Mouse (Mus musculus) forebrain, embryonic 13.5 days (tissue): ENCODE measurements around the gene Grid2. TPM values are rescaled to one million over a fixed set of nuclear protein-coding genes. Genes with fewer than 3 reads are reported as not detected.

Experiments
- ATAC-seq: fragments of 200-750 bp; cut with Nextera tagmentation; 2 replicates; pipeline ENCODE4 v1.8.0; 2017
- H3K27ac ChIP-seq: fragments of 300-500 bp; sonication (generic); 2 replicates; pipeline ENCODE4 v1.5.1; 2015; ENCODE audit warnings: inconsistent platforms, mild to moderate bottlenecking, moderate library complexity
- H3K27me3 ChIP-seq: fragments of 300-500 bp; sonication (generic); 2 replicates; pipeline ENCODE4 v1.6.1; 2015; ENCODE audit warnings: mild to moderate bottlenecking, inconsistent platforms
- H3K36me3 ChIP-seq: fragments of 300-500 bp; sonication (generic); 2 replicates; pipeline ENCODE4 v1.6.1; 2015; ENCODE audit warnings: mild to moderate bottlenecking, inconsistent platforms; ENCODE audit not compliant: poor library complexity, severe bottlenecking
- H3K4me1 ChIP-seq: fragments of 300-500 bp; sonication (generic); 2 replicates; pipeline ENCODE4 v1.6.1; 2015; ENCODE audit warnings: inconsistent platforms
- H3K4me2 ChIP-seq: fragments of 300-500 bp; sonication (generic); 2 replicates; pipeline ENCODE4 v1.6.1; 2015; ENCODE audit warnings: inconsistent platforms, mild to moderate bottlenecking, moderate library complexity
- H3K4me3 ChIP-seq: fragments of 300-500 bp; sonication (generic); 2 replicates; pipeline ENCODE4 v1.5.1; 2015; ENCODE audit warnings: mild to moderate bottlenecking, inconsistent platforms
- H3K9ac ChIP-seq: fragments of 300-500 bp; sonication (generic); 2 replicates; pipeline ENCODE4 v1.6.1; 2015; ENCODE audit warnings: mild to moderate bottlenecking, inconsistent platforms
- H3K9me3 ChIP-seq: fragments of 300-500 bp; sonication (generic); replicated peaks from 2 replicates; pipeline ENCODE4 v1.6.1; 2016; ENCODE audit warnings: inconsistent platforms
- WGBS: fragments of 180-500 bp; shearing (Covaris S2); methylation state at CpG from one replicate; pipeline ENCODE4 v1.1.7; 2015; 5-methylcytosine and 5-hydroxymethylcytosine counted together
- polyA plus RNA-seq: library from polyadenylated mRNA; unstranded; fragments of >200 nt; fragmentation: Nextera tagmentation; extraction: Ambion mirVana; gene quantifications from 2 replicates; pipeline ENCODE4 v1.2.1, GENCODE M21; 2015

The Grid2 gene
- polyA plus RNA-seq, 1 experiment from 2014 or later: 1.7 TPM

- Histone ChIP-seq H3K9me3 (no peaks in the 10 kb centered on the region), H3K9ac (no peak overlapping the region), H3K27ac (no peak overlapping the region), H3K36me3 (no peaks in the 10 kb centered on the region), H3K4me2 (no peak overlapping the region), H3K4me3 (no peak overlapping the region), H3K4me1 (peaks cover 15% of the 10 kb centered on the region; the same call in 1 of the 2 replicates), H3K27me3 (no peaks in the 10 kb centered on the region)
- 30% methylated on average over 8 of the region's 8 CpGs for WGBS
- no peak for ATAC-seq
These were observed 1392.5 kb downstream of the Grid2 start for GRCm38 (mm10) chr6:64648196-64648595.

GRCm38 (mm10) chr6:64649296-64650226 lies 1393.9 kb downstream of the Grid2 start:
- ATAC-seq: peak; percentile 90
- Histone ChIP-seq H3K4me2 (peak overlapping the region; percentile 62), H3K9ac (peak overlapping the region; percentile 38), H3K27ac (no peak overlapping the region), H3K4me3 (peak overlapping the region; percentile 36), H3K36me3 (no peaks in the 10 kb centered on the region), H3K27me3 (no peaks in the 10 kb centered on the region), H3K9me3 (no peaks in the 10 kb centered on the region), H3K4me1 (peaks cover 15% of the 10 kb centered on the region; the same call in 1 of the 2 replicates)
- WGBS: 9% methylated on average over 20 of the region's 20 CpGs

- Histone ChIP-seq H3K4me2 (0 out of 2 replicates have a peak overlapping the region, but pooled peaks have one; percentile 13), H3K27ac (no peak overlapping the region), H3K4me3 (no peak overlapping the region), H3K4me1 (peaks cover 15% of the 10 kb centered on the region; the same call in 1 of the 2 replicates), H3K36me3 (no peaks in the 10 kb centered on the region), H3K9ac (no peak overlapping the region), H3K9me3 (no peaks in the 10 kb centered on the region), H3K27me3 (no peaks in the 10 kb centered on the region)
- 7% methylated on average over 7 of the region's 7 CpGs for WGBS
- ATAC-seq: peak; percentile 17; the same call in 1 of the 2 replicates
These were observed 1395.1 kb downstream of the Grid2 start for GRCm38 (mm10) chr6:64650765-64651164.

- H3K9me3 ChIP-seq: no peaks in the 10 kb centered on the region
- H3K9ac ChIP-seq: no peak overlapping the region
- H3K4me3 ChIP-seq: no peak overlapping the region
- H3K36me3 ChIP-seq: no peaks in the 10 kb centered on the region
- ATAC-seq: no peak
- H3K4me2 ChIP-seq: no peak overlapping the region
- WGBS: 78% methylated on average over 3 of the region's 3 CpGs
- no peaks in the 10 kb centered on the region for H3K27me3 ChIP-seq
- no peak overlapping the region for H3K27ac ChIP-seq
- no peaks in the 10 kb centered on the region for H3K4me1 ChIP-seq
These were observed 1415.3 kb downstream of the Grid2 start for GRCm38 (mm10) chr6:64671010-64671409.

GRCm38 (mm10) chr6:64678815-64679214 lies 1423.1 kb downstream of the Grid2 start:
- Histone ChIP-seq H3K9me3 (no peaks in the 10 kb centered on the region), H3K4me3 (no peak overlapping the region), H3K27me3 (no peaks in the 10 kb centered on the region), H3K9ac (no peak overlapping the region), H3K4me1 (no peaks in the 10 kb centered on the region), H3K27ac (no peak overlapping the region), H3K4me2 (no peak overlapping the region), H3K36me3 (no peaks in the 10 kb centered on the region)
- no peak for ATAC-seq
- WGBS: 91% methylated on average over 1 of the region's 1 CpGs

- Histone ChIP-seq H3K4me2 (no peak overlapping the region), H3K27ac (no peak overlapping the region), H3K9ac (no peak overlapping the region), H3K4me3 (no peak overlapping the region), H3K36me3 (no peaks in the 10 kb centered on the region), H3K9me3 (no peaks in the 10 kb centered on the region), H3K4me1 (peaks cover 10% of the 10 kb centered on the region), H3K27me3 (no peaks in the 10 kb centered on the region)
- peak; percentile 52; the same call in 1 of the 2 replicates for ATAC-seq
- WGBS: 36% methylated on average over 9 of the region's 9 CpGs
These were observed 1428.3 kb downstream of the Grid2 start for GRCm38 (mm10) chr6:64683974-64684373.

GRCm38 (mm10) chr6:64684973-64685372 lies 1429.3 kb downstream of the Grid2 start:
- Histone ChIP-seq H3K4me2 (peak overlapping the region; percentile 32; the same call in 1 of the 2 replicates), H3K9me3 (no peaks in the 10 kb centered on the region), H3K9ac (no peak overlapping the region), H3K4me3 (no peak overlapping the region), H3K4me1 (peaks cover 11% of the 10 kb centered on the region), H3K27ac (no peak overlapping the region), H3K36me3 (no peaks in the 10 kb centered on the region), H3K27me3 (no peaks in the 10 kb centered on the region)
- ATAC-seq: peak; percentile 48; the same call in 1 of the 2 replicates
- WGBS: 7% methylated on average over 5 of the region's 5 CpGs

GRCm38 (mm10) chr6:64688181-64688944 lies 1432.7 kb downstream of the Grid2 start:
- Histone ChIP-seq H3K36me3 (no peaks in the 10 kb centered on the region), H3K4me2 (peak overlapping the region; percentile 56), H3K4me1 (peaks cover 11% of the 10 kb centered on the region), H3K27ac (peak overlapping the region; percentile 10; the same call in 1 of the 2 replicates), H3K9ac (peak overlapping the region; percentile 1; the same call in 1 of the 2 replicates), H3K9me3 (no peaks in the 10 kb centered on the region), H3K27me3 (no peaks in the 10 kb centered on the region), H3K4me3 (peak overlapping the region; percentile 21)
- ATAC-seq: peak; percentile 77
- 2% methylated on average over 19 of the region's 19 CpGs for WGBS

- no peak overlapping the region for H3K4me2 ChIP-seq
- WGBS: 26% methylated on average over 7 of the region's 7 CpGs
These were observed 1439.0 kb downstream of the Grid2 start for GRCm38 (mm10) chr6:64694688-64695087.

GRCm38 (mm10) chr6:64703659-64704058 lies 1448.0 kb downstream of the Grid2 start:
- no peak overlapping the region for H3K4me3 ChIP-seq
- H3K9me3 ChIP-seq: no peaks in the 10 kb centered on the region
- WGBS: 85% methylated on average over 2 of the region's 2 CpGs
- ATAC-seq: no peak
- no peaks in the 10 kb centered on the region for H3K27me3 ChIP-seq
- no peaks in the 10 kb centered on the region for H3K36me3 ChIP-seq
- H3K4me2 ChIP-seq: no peak overlapping the region
- no peak overlapping the region for H3K27ac ChIP-seq
- no peaks in the 10 kb centered on the region for H3K4me1 ChIP-seq
- no peak overlapping the region for H3K9ac ChIP-seq

More at GRCm38 (mm10) chr6:64694688-64695087, 1439.0 kb downstream of the Grid2 start:
- Histone ChIP-seq H3K4me1 (0 out of 2 replicates have a peak, but pooled peaks cover 7% of the 10 kb centered on the region), H3K27ac (no peak overlapping the region), H3K36me3 (no peaks in the 10 kb centered on the region), H3K9ac (no peak overlapping the region), H3K9me3 (no peaks in the 10 kb centered on the region), H3K27me3 (no peaks in the 10 kb centered on the region), H3K4me3 (no peak overlapping the region)
- ATAC-seq: no peak

- Histone ChIP-seq H3K9me3 (no peaks in the 10 kb centered on the region), H3K4me2 (peak overlapping the region; percentile 82), H3K27me3 (peaks cover 61% of the 10 kb centered on the region), H3K9ac (no peak overlapping the region), H3K36me3 (no peaks in the 10 kb centered on the region), H3K4me3 (peak overlapping the region; percentile 46), H3K27ac (no peak overlapping the region), H3K4me1 (peaks cover 30% of the 10 kb centered on the region)
- ATAC-seq: 0 out of 2 replicates have a peak, but pooled peaks have one; percentile 33
- whole genome bisulfite sequencing: under 1% methylated on average over 29 of the region's 29 CpGs
These were observed 1472.2 kb downstream of the Grid2 start for GRCm38 (mm10) chr6:64727751-64728403.
